9 mouse cellular contexts compared by ENCODE assay signal in genomic region chr19:60950056-60950869, GRCm38 (mm10).
A peak's percentile ranks its signal among the peaks of the same experiment; 100 is the strongest.
DNase-seq lines count a peak whose midpoint lies in the region; ATAC-seq and TF ChIP-seq lines count a peak whose summit lies in the region.
"Had no signal": no experiment of that assay in that cellular context is flagged by ENCODE, and none has a peak within 500 bp of the region (broad histone marks: within the 10 kb centered on the region; RNA-seq: fewer than 3 reads in every experiment).

No protein-coding gene starts in this region.

- peak; percentile 38; the same call in 1 of the 2 replicates for TF ChIP-seq POLR2A in heart, adult 2 months (IDR thresholded peaks at IDR 0.05; ENCODE audit: insufficient read depth, low read depth, low read length)

- TF ChIP-seq CTCF in heart, adult 2 months (IDR thresholded peaks at IDR 0.05) = no peak

- peaks cover 16% of the 10 kb centered on the region; the same call in 1 of the 2 replicates for H3K4me1 ChIP-seq in kidney, embryonic 15.5 days
- H3K4me1 ChIP-seq in heart, adult 2 months (ENCODE audit: control insufficient read depth, insufficient read depth, low read length) = peaks cover 27% of the 10 kb centered on the region
- H3K4me1 ChIP-seq in kidney, embryonic 14.5 days (ENCODE audit: control insufficient read depth, insufficient read depth, low read length) = 0 out of 2 replicates have a peak, but pooled peaks cover 6% of the 10 kb centered on the region
- H3K4me1 ChIP-seq in stomach, embryonic 16.5 days (ENCODE audit: control insufficient read depth, insufficient read depth, low read length) = peaks cover 17% of the 10 kb centered on the region
- H3K4me1 ChIP-seq in intestine, embryonic 15.5 days (replicated peaks) = peaks cover 8% of the 10 kb centered on the region

- H3K4me3 ChIP-seq in kidney, embryonic 15.5 days (replicated peaks) = no peak overlapping the region
- H3K4me3 ChIP-seq in heart, adult 2 months = no peak overlapping the region
- H3K4me3 ChIP-seq in kidney, embryonic 14.5 days (ENCODE audit: low read length) = no peak overlapping the region
- H3K4me3 ChIP-seq in stomach, embryonic 16.5 days (replicated peaks; ENCODE audit: low read length) = no peak overlapping the region
- H3K4me3 ChIP-seq in intestine, embryonic 15.5 days (replicated peaks) = no peak overlapping the region
- H3K4me3 ChIP-seq: midbrain, embryonic 13.5 days had no signal

- H3K79me2 ChIP-seq in heart, adult 2 months (replicated peaks; ENCODE audit: control insufficient read depth, insufficient read depth, low read length) = peaks cover 1% of the 10 kb centered on the region; the same call in 1 of the 2 replicates

- ATAC-seq in kidney, embryonic 15.5 days (replicated peaks; ENCODE audit: low FRiP score) = no peak
- ATAC-seq in kidney, embryonic 14.5 days (ENCODE audit: low FRiP score, low TSS enrichment) = no peak
- 0 out of 2 replicates have a peak, but pooled peaks have one; percentile 27 for ATAC-seq in stomach, embryonic 16.5 days (ENCODE audit: insufficient read depth, low FRiP score)
- no peak for ATAC-seq in intestine, embryonic 15.5 days
- ATAC-seq: midbrain, embryonic 13.5 days had no signal

- H3K4me2 ChIP-seq in kidney, embryonic 15.5 days = no peak overlapping the region
- H3K4me2 ChIP-seq in kidney, embryonic 14.5 days (replicated peaks; ENCODE audit: low read depth, low read length) = no peak overlapping the region
- H3K4me2 ChIP-seq in stomach, embryonic 16.5 days (ENCODE audit: low read depth, low read length) = no peak overlapping the region
- no peak overlapping the region for H3K4me2 ChIP-seq in intestine, embryonic 15.5 days (replicated peaks)
- H3K4me2 ChIP-seq: midbrain, embryonic 13.5 days had no signal

- 77% methylated on average over 7 of the region's 7 CpGs for WGBS in kidney, embryonic 15.5 days
- 36% methylated on average over 7 of the region's 7 CpGs for WGBS in heart, adult 2 months
- WGBS in kidney, embryonic 14.5 days = 83% methylated on average over 7 of the region's 7 CpGs
- WGBS in stomach, embryonic 16.5 days = 74% methylated on average over 7 of the region's 7 CpGs
- 78% methylated on average over 7 of the region's 7 CpGs for WGBS in intestine, embryonic 15.5 days

- intact Hi-C loops in heart, adult 2 months (cut with DNase I) = loop anchor here (5.0 kb wide), 1 partner anchor 107 kb away; no protein-coding TSS in a partner anchor

- H3K9ac ChIP-seq in kidney, embryonic 15.5 days = no peak overlapping the region
- H3K9ac ChIP-seq in heart, adult 2 months (ENCODE audit: low read depth, low read length) = no peak overlapping the region
- H3K9ac ChIP-seq in kidney, embryonic 14.5 days (ENCODE audit: low read depth, low read length) = no peak overlapping the region
- no peak overlapping the region for H3K9ac ChIP-seq in stomach, embryonic 16.5 days (ENCODE audit: low read length)
- no peak overlapping the region for H3K9ac ChIP-seq in intestine, embryonic 15.5 days
- H3K9ac ChIP-seq: midbrain, embryonic 13.5 days had no signal

- no peaks in the 10 kb centered on the region for H3K27me3 ChIP-seq in kidney, embryonic 15.5 days
- H3K27me3 ChIP-seq in heart, adult 2 months (ENCODE audit: control insufficient read depth, insufficient read depth, low read length) = no peaks in the 10 kb centered on the region
- no peaks in the 10 kb centered on the region for H3K27me3 ChIP-seq in kidney, embryonic 14.5 days (ENCODE audit: control insufficient read depth, insufficient read depth, low read length)
- no peaks in the 10 kb centered on the region for H3K27me3 ChIP-seq in stomach, embryonic 16.5 days (ENCODE audit: control insufficient read depth, insufficient read depth, low read length)
- H3K27me3 ChIP-seq in intestine, embryonic 15.5 days (replicated peaks) = no peaks in the 10 kb centered on the region
- H3K27me3 ChIP-seq: midbrain, embryonic 13.5 days had no signal

- TF ChIP-seq EP300 in heart, adult 2 months (IDR thresholded peaks at IDR 0.05; ENCODE audit: insufficient read depth, low read depth, low read length) = peak; percentile 96

- no peak overlapping the region for H3K27ac ChIP-seq in kidney, embryonic 15.5 days
- H3K27ac ChIP-seq in heart, adult 2 months = peak overlapping the region; percentile 84
- peak overlapping the region; percentile 4; the same call in 1 of the 2 replicates for H3K27ac ChIP-seq in kidney, embryonic 14.5 days (ENCODE audit: low read depth, low read length)
- no peak overlapping the region for H3K27ac ChIP-seq in stomach, embryonic 16.5 days (ENCODE audit: low read length)
- no peak overlapping the region for H3K27ac ChIP-seq in intestine, embryonic 15.5 days
- H3K27ac ChIP-seq: midbrain, embryonic 13.5 days had no signal

- peak; percentile 30 for DNase-seq in kidney, adult 18-20 months
- DNase-seq in heart, adult 2 months = peak; percentile 67 to 79
- DNase-seq in layer of hippocampus, adult 9-10 months (ENCODE audit: low spot score) = no peak
- DNase-seq in frontal cortex, adult 2 months (ENCODE audit: extremely low spot score in 1 of 2, low spot score in 1 of 2) = no peak

- no peaks in the 10 kb centered on the region for H3K9me3 ChIP-seq in kidney, embryonic 15.5 days (replicated peaks)
- no peaks in the 10 kb centered on the region for H3K9me3 ChIP-seq in kidney, embryonic 14.5 days (ENCODE audit: control insufficient read depth, low read length)
- no peaks in the 10 kb centered on the region for H3K9me3 ChIP-seq in stomach, embryonic 16.5 days (replicated peaks; ENCODE audit: control insufficient read depth, low read length)
- H3K9me3 ChIP-seq in intestine, embryonic 15.5 days = no peaks in the 10 kb centered on the region
- H3K9me3 ChIP-seq: midbrain, embryonic 13.5 days had no signal

- no peaks in the 10 kb centered on the region for H3K36me3 ChIP-seq in kidney, embryonic 15.5 days
- peaks cover 35% of the 10 kb centered on the region for H3K36me3 ChIP-seq in heart, adult 2 months (ENCODE audit: control insufficient read depth, insufficient read depth, low read length)
- no peaks in the 10 kb centered on the region for H3K36me3 ChIP-seq in kidney, embryonic 14.5 days (ENCODE audit: control insufficient read depth, insufficient read depth, low read length)
- no peaks in the 10 kb centered on the region for H3K36me3 ChIP-seq in stomach, embryonic 16.5 days (ENCODE audit: control insufficient read depth, insufficient read depth, low read length)
- no peaks in the 10 kb centered on the region for H3K36me3 ChIP-seq in intestine, embryonic 15.5 days
- H3K36me3 ChIP-seq: midbrain, embryonic 13.5 days had no signal

Comparison
In these comparisons a context has a peak if more than half of its experiments do, and no peak if none do; other contexts are left out.
1. H3K27ac ChIP-seq: peak in heart, adult 2 months (single experiment) and kidney, embryonic 14.5 days (single experiment); none in kidney, embryonic 15.5 days (single experiment), stomach, embryonic 16.5 days (single experiment) and intestine, embryonic 15.5 days (single experiment).
2. DNase-seq: peak in kidney, adult 18-20 months (single experiment) and heart, adult 2 months (2 of 2); none in layer of hippocampus, adult 9-10 months (single experiment) and frontal cortex, adult 2 months (0 of 2).